Mouse (Mus musculus) forebrain, embryonic 12.5 days (tissue): ENCODE measurements around the gene Mrpl17. TPM values are rescaled to one million over a fixed set of nuclear protein-coding genes. Genes with fewer than 3 reads are reported as not detected.

Source experiments
- ATAC-seq: fragments of 200-750 bp; cut with Nextera tagmentation; 2 replicates; pipeline ENCODE4 v1.8.0; 2017; ENCODE audit warnings: moderate TSS enrichment; ENCODE audit not compliant: low FRiP score
- H3K27ac ChIP-seq: fragments of 300-500 bp; sonication (generic); 2 replicates; pipeline ENCODE4 v1.5.1; 2016; ENCODE audit warnings: mild to moderate bottlenecking
- H3K27me3 ChIP-seq: fragments of 300-500 bp; sonication (generic); 2 replicates; pipeline ENCODE4 v1.6.1; 2016; ENCODE audit warnings: mild to moderate bottlenecking
- H3K36me3 ChIP-seq: fragments of 300-500 bp; sonication (generic); replicated peaks from 2 replicates; pipeline ENCODE4 v1.6.1; 2016; ENCODE audit warnings: mild to moderate bottlenecking
- H3K4me1 ChIP-seq: fragments of 300-500 bp; sonication (generic); 2 replicates; pipeline ENCODE4 v1.6.1; 2016
- H3K4me2 ChIP-seq: fragments of 300-500 bp; sonication (generic); 2 replicates; pipeline ENCODE4 v1.6.1; 2016; ENCODE audit warnings: mild to moderate bottlenecking, moderate library complexity
- H3K4me3 ChIP-seq: fragments of 300-500 bp; sonication (generic); replicated peaks from 2 replicates; pipeline ENCODE4 v1.5.1; 2016; ENCODE audit warnings: mild to moderate bottlenecking
- H3K9ac ChIP-seq: fragments of 300-500 bp; sonication (generic); 2 replicates; pipeline ENCODE4 v1.6.1; 2016; ENCODE audit warnings: mild to moderate bottlenecking
- H3K9me3 ChIP-seq: fragments of 300-500 bp; sonication (generic); 2 replicates; pipeline ENCODE4 v1.6.1; 2016
- WGBS: fragments of 180-500 bp; shearing (Covaris S2); methylation state at CpG from one replicate; pipeline ENCODE4 v1.1.7; 2016; 5-methylcytosine and 5-hydroxymethylcytosine counted together
- polyA plus RNA-seq: library from polyadenylated mRNA; unstranded; fragments of >200 nt; fragmentation: Nextera tagmentation; extraction: Ambion mirVana; gene quantifications from 2 replicates; pipeline ENCODE4 v1.2.1, GENCODE M21; 2016

Gene Mrpl17
- polyA plus RNA-seq, 1 experiment from 2014 or later, result 231 TPM

DNA sequence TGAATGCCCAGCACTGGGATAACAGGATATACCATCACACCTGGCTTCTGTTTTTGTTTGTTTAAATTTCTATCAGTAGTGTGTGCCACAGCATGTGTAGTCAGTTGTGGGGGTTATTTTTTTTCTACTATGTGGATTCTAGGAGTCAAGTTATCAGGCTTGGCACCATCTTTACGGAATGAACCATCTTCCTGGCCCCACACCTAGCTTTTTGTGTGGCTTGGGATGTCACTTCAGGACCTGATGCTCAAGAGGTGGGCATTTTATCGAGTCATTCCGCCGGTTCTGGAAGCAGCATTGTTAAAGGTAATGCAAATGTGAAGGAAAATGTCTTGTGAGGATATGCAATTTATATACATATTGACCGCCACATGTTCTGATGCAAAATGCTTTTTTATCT lies 4.8 kb downstream of the Mrpl17 start:
- H3K36me3 ChIP-seq, result peaks cover 26% of the 10 kb centered on the region
- H3K4me2 ChIP-seq, result no peak overlapping the region
- WGBS, result 83% methylated on average over 5 of the region's 5 CpGs
- no peak overlapping the region for H3K27ac ChIP-seq
- ATAC-seq, result no peak
- H3K4me1 ChIP-seq, result peaks cover 13% of the 10 kb centered on the region
- no peak overlapping the region for H3K4me3 ChIP-seq
- no peaks in the 10 kb centered on the region for H3K9me3 ChIP-seq
- no peaks in the 10 kb centered on the region for H3K27me3 ChIP-seq
- no peak overlapping the region for H3K9ac ChIP-seq

DNA sequence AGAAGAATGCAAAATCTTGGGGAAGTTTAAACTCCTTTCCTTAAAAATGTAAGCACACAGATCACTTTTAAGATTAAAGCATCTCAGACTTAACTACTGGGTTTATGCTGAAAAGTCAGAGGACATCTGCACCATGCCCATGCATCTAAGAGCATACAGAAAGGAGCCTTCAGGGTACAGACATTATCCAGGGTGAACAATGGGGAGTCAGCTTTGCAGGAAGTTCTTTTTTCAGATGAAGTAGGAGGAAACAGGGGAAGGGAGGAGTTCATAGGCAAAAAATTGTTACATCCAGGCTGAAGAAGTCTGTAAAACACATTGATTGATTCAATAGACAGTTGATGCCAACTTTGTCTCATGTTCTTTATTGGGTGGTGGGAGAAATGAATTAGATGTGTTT lies 7.5 kb downstream of the Mrpl17 start:
- no peak overlapping the region for H3K27ac ChIP-seq
- ATAC-seq, result no peak
- no peaks in the 10 kb centered on the region for H3K9me3 ChIP-seq
- no peak overlapping the region for H3K9ac ChIP-seq
- H3K4me2 ChIP-seq, result no peak overlapping the region
- H3K36me3 ChIP-seq, result peaks cover 12% of the 10 kb centered on the region
- no peak overlapping the region for H3K4me3 ChIP-seq
- H3K27me3 ChIP-seq, result no peaks in the 10 kb centered on the region
- H3K4me1 ChIP-seq, result no peaks in the 10 kb centered on the region

DNA sequence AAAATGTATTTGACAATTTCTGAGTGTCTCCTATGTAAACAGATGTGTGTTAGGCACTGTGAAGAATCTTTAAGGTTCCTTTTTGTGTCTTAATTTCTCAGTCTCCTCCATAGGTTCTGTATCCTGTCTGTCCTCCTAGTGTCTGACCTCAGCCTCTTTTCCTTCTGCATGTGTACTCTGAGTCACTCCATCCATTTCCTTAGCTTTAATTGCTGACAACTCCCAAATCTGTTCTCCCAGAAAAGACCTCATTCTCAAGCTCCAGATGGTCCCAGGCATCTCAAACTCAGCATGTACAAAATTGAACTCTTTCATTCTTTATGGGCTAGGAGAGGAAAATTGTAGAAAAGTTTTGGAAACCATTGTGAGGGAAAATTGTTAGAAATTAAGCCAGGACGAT lies 8.1 kb downstream of the Mrpl17 start:
- Histone ChIP-seq H3K4me2 (no peak overlapping the region), H3K4me1 (no peaks in the 10 kb centered on the region), H3K36me3 (peaks cover 6% of the 10 kb centered on the region; the same call in 1 of the 2 replicates), H3K4me3 (no peak overlapping the region), H3K27me3 (no peaks in the 10 kb centered on the region), H3K9ac (no peak overlapping the region), H3K9me3 (no peaks in the 10 kb centered on the region), H3K27ac (no peak overlapping the region)
- no peak for ATAC-seq
- 47% methylated on average over 1 of the region's 1 CpGs for WGBS

DNA sequence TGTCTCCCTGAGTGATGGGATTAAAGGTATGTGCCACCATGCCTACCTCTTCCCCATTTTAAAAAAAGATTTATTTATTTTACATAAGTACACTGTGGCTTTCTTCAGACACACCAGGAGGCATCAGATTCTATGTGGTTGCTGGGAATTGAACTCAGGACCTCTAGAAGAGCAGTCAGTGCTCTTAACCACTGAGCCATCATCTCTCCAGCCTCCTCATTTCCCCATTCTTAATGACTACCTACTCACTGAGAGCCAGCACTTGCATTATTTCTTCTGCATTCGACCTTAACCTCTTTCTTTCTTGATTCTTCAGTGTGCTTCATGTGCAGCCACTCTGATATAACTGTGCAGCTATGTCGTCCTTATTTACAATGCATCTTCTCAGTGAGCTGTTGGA lies 8.6 kb downstream of the Mrpl17 start:
- peaks cover 1% of the 10 kb centered on the region; the same call in 1 of the 2 replicates for H3K36me3 ChIP-seq
- WGBS, result 52% methylated on average over 2 of the region's 2 CpGs

DNA sequence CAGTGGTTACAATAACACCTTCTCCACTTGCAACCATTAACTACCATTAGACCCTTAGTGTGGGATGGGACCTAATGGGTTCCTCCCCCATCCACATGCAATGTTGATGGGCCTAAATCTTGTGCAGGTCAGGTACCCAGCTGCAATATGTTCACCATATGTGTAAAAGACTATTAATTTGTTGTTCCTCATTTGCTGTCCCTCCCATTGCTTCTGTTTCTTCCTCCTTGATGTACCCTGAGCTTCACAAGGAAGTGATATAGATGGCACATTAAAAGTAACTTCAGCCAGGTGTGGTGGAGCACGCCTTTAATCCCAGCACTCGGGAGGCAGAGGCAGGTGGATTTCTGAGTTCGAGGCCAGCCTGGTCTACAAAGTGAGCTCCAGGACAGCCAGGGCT lies 13.9 kb downstream of the Mrpl17 start:
- Histone ChIP-seq H3K27me3 (no peaks in the 10 kb centered on the region), H3K4me2 (no peak overlapping the region), H3K36me3 (no peaks in the 10 kb centered on the region), H3K4me3 (no peak overlapping the region), H3K9me3 (no peaks in the 10 kb centered on the region), H3K27ac (no peak overlapping the region), H3K9ac (no peak overlapping the region), H3K4me1 (0 out of 2 replicates have a peak, but pooled peaks cover 4% of the 10 kb centered on the region)
- no peak for ATAC-seq
- 91% methylated on average over 3 of the region's 3 CpGs for WGBS

More for the DNA sequence above, 8.6 kb downstream of the Mrpl17 start:
- Histone ChIP-seq H3K27me3 (no peaks in the 10 kb centered on the region), H3K4me3 (no peak overlapping the region), H3K27ac (no peak overlapping the region), H3K9me3 (no peaks in the 10 kb centered on the region), H3K4me1 (no peaks in the 10 kb centered on the region), H3K4me2 (no peak overlapping the region), H3K9ac (no peak overlapping the region)
- ATAC-seq, result no peak

DNA sequence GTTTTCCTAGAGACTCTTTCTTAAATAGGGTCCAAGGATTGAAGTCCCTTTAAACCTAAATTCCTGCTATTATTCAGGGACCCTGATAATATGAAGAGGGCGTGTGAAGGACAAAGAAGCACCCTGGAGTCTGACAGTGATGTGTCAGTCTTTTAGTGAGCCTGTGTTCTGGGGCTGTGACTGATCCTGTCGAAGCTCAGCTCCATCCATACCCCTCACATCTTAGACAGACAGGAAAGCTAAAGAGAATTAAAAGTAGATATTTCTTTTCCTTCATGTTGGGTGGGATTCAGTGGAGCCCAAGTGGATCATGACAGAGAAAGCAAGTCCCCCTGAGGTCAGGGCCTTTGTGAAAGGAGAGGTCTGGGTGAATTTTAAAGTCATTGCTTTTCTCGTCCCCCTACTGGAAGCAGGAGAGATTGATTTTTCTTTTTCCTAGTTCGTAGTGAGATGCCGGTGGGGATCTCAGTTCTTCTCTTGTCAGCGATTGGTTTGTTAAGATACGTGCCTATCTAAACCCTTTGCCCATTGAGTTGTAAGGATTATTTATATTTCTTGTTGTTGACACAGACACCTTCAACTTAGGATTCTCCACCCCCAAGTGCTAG lies 15.0 kb downstream of the Mrpl17 start:
- Histone ChIP-seq H3K4me1 (0 out of 2 replicates have a peak, but pooled peaks cover 4% of the 10 kb centered on the region), H3K27ac (no peak overlapping the region), H3K36me3 (no peaks in the 10 kb centered on the region), H3K4me3 (no peak overlapping the region), H3K9ac (no peak overlapping the region), H3K4me2 (no peak overlapping the region), H3K9me3 (no peaks in the 10 kb centered on the region), H3K27me3 (no peaks in the 10 kb centered on the region)
- 20% methylated on average over 7 of the region's 7 CpGs for WGBS
- no peak for ATAC-seq

DNA sequence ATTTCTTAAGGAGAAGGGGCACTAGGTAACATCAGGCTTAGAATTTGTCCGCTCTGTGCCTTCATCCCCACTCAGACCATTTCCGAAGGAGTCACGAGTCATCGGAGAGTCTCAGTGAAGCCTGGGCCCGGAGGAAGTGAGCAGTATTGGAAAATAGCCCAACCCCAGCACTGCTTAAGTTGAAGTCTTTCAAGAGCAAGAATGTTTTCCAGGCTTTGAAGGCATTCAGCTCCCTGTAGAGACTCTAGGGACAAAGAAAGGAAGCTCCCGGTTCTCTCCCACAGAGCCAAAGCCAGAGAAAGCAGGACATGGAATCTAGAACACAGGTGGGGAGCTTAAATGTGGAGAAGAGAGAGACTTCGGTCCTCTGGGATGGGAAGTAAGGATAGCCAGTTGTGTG lies 17.2 kb downstream of the Mrpl17 start:
- WGBS, result 83% methylated on average over 7 of the region's 7 CpGs
- Histone ChIP-seq H3K27ac (no peak overlapping the region), H3K9ac (no peak overlapping the region), H3K4me1 (0 out of 2 replicates have a peak, but pooled peaks cover 4% of the 10 kb centered on the region), H3K36me3 (no peaks in the 10 kb centered on the region), H3K4me3 (no peak overlapping the region), H3K4me2 (no peak overlapping the region), H3K9me3 (no peaks in the 10 kb centered on the region), H3K27me3 (no peaks in the 10 kb centered on the region)
- ATAC-seq, result no peak

DNA sequence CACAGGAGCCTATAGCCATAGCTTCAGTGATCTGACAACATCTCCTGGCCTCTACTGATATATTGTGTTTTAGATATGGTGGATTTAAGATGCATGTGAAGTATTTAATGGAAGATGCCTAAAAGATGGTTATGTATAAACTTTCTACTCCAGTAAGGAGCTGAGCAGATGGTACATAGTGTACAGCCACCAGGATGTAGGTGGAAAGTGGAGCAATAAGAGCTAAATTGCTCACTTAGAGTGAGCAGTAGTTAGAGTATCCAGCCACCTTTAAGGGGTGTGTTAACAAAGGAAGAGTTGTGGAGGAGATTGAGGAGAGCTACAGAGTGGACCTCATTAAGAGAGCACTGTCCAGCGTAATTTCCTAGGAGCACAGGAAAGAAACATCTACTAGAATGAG lies 19.8 kb downstream of the Mrpl17 start:
- H3K9ac ChIP-seq, result no peak overlapping the region
- ATAC-seq, result no peak
- no peak overlapping the region for H3K4me2 ChIP-seq
- H3K4me1 ChIP-seq, result peaks cover 14% of the 10 kb centered on the region
- WGBS, result 90% methylated on average over 1 of the region's 1 CpGs
- H3K27ac ChIP-seq, result no peak overlapping the region
- H3K9me3 ChIP-seq, result no peaks in the 10 kb centered on the region
- no peaks in the 10 kb centered on the region for H3K36me3 ChIP-seq
- H3K4me3 ChIP-seq, result no peak overlapping the region
- H3K27me3 ChIP-seq, result no peaks in the 10 kb centered on the region

DNA sequence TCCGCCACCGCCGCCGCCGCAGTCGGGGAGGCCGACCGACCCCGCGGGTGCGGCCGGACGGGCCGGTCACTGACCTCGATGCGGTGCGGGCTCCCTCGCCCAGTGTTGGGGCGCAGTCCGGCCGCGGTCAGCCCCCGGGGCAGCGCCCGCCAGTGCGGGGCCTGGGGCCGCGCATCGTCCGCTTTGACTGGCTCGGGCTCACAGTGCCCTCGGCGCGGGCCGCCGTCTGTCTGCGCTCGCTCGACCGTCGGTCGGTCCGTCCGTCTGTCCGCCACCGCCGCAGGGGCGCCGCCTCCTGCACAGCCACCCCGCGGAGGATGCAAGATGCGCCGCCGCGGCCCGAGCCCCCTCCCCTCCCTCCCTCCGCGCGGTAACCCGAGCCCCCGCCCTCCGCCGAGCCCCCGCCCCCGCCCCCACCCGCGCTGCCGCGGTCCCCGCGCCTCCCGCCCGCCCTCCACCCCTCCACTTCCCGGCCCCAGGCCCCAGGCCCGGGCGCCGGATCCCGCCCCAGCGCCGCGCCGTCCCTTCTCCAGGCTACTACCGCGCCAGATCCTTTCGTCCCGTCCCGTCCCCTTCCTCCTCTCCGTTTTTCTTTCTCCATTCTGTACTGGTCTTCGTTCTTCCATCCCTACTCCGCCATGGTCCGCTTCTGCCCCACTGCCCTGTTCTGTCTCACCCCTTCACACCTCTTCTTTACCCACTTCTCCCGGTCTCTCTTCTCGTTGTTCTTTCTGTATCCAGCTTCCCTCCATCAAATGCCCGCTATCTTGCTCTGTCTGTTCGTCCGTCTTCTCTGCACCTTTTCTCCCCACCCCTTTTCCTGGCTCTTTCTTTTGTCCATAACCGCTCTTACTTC lies 23.4 kb downstream of the Mrpl17 start, which contains the start of gene Dchs1:
Gene Dchs1, minus strand, starts transcription at position 370 of the 856 bp plus-strand sequence.
- Histone ChIP-seq H3K27ac (peak within 1 kb of the TSS; percentile 95), H3K4me2 (peak within 1 kb of the TSS; percentile 78), H3K27me3 (no peaks in the 10 kb centered on the region), H3K9ac (peak within 1 kb of the TSS; percentile 99), H3K36me3 (peaks cover 19% of the 10 kb centered on the region; the same call in 1 of the 2 replicates), H3K4me3 (peak within 1 kb of the TSS; percentile 95), H3K9me3 (no peaks in the 10 kb centered on the region), H3K4me1 (peaks cover 46% of the 10 kb centered on the region)
- peak; percentile 80 for ATAC-seq
- WGBS, result 1% methylated on average over 71 of the region's 97 CpGs

DNA sequence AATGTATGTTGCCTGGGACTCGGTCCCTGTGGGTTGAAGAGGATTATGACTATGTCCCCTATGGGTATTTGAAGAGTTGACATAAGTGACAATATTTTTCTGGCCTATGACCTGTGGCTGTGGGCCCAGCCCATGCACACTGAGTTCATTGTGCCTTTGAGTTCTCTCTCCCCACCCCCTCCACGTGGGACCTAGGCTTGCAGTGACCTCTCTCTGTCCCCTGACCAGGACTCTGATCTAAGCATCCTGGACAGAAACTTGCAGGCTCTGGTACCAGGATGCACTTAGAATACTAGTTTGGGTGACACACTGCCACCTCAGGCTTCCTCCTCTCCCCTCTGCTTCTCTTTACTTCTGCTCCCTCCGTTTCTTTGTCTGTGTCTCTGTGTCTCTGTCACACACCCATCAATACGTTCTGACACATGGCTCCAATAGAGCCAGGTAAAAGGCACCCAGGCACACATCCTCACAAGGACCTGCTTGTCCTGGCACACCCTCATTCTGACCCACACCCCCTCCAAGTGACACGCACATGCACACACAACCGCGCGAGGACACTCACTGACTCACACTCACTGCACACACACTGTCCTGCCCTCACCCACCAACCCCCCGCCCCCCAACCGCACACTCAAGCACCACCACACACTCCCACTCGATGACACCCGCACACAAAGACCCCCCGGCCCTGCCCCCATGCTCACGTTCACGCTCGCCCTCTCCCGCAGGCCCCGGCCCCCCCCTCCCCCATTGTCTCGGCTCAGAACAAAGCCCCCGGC lies 24.2 kb downstream of the Mrpl17 start:
- no peaks in the 10 kb centered on the region for H3K27me3 ChIP-seq
- H3K4me1 ChIP-seq, result peaks cover 47% of the 10 kb centered on the region
- no peaks in the 10 kb centered on the region for H3K9me3 ChIP-seq
- WGBS, result 5% methylated on average over 20 of the region's 20 CpGs
- peak overlapping the region; percentile 95 for H3K4me3 ChIP-seq
- H3K4me2 ChIP-seq, result peak overlapping the region; percentile 78
- peak overlapping the region; percentile 95 for H3K27ac ChIP-seq
- H3K9ac ChIP-seq, result peak overlapping the region; percentile 99
- H3K36me3 ChIP-seq, result peaks cover 27% of the 10 kb centered on the region
- peak; percentile 80 for ATAC-seq

DNA sequence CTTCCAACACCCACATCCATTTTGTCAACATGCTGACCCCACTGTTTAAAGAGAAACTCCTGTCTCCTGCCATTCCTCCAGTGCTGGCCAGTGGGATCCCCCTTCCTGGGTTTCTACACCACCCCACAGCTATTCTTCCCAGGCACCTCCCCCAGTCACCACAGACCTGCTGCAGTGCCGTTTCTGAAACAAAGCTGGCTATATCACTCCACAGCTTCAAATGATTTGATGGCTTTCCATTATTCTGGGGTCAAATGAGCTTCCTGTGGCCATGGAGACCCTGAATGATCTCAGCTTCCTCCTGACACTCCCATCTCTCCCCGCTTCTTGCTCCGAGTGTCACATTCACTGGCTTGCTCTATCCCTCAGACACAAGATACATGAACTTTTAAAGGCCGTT lies 26.3 kb downstream of the Mrpl17 start:
- H3K27ac ChIP-seq, result no peak overlapping the region
- H3K27me3 ChIP-seq, result no peaks in the 10 kb centered on the region
- peaks cover 48% of the 10 kb centered on the region for H3K36me3 ChIP-seq
- H3K9me3 ChIP-seq, result no peaks in the 10 kb centered on the region
- ATAC-seq, result no peak
- H3K4me2 ChIP-seq, result peak overlapping the region; percentile 78
- 0 out of 2 replicates have a peak overlapping the region, but pooled peaks have one; percentile 17 for H3K9ac ChIP-seq
- WGBS, result 18% methylated on average over 4 of the region's 4 CpGs
- peak overlapping the region; percentile 14; the same call in 1 of the 2 replicates for H3K4me3 ChIP-seq
- peaks cover 47% of the 10 kb centered on the region for H3K4me1 ChIP-seq

DNA sequence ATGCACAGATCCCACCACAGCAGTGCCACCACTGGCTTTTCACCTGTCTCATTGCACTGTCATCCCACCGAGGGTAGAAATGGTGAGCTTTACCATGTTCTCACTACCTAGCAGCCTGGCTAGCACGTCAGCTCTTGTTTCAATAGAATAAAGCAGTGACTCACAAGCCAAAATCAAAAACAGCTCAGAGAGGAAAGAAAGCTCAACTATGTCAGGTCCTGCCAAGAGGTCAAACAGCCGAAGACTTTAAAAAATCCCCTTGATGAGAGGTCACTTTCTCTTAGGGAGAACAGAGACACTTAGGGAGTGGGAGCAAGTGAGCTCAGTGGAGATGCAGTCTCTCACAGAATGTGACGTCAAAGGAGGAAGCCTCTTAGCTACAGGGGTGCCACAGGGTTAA lies 27.0 kb downstream of the Mrpl17 start:
- H3K9me3 ChIP-seq, result no peaks in the 10 kb centered on the region
- H3K27ac ChIP-seq, result no peak overlapping the region
- H3K4me1 ChIP-seq, result peaks cover 54% of the 10 kb centered on the region
- H3K36me3 ChIP-seq, result peaks cover 55% of the 10 kb centered on the region
- no peak for ATAC-seq
- H3K4me3 ChIP-seq, result no peak overlapping the region
- H3K27me3 ChIP-seq, result no peaks in the 10 kb centered on the region
- peak overlapping the region; percentile 78; the same call in 1 of the 2 replicates for H3K4me2 ChIP-seq
- no peak overlapping the region for H3K9ac ChIP-seq
- 51% methylated on average over 4 of the region's 4 CpGs for WGBS
